Mouse (Mus musculus): ENCODE measurements around the gene Pcdh7. TPM values are rescaled to one million over a fixed set of nuclear protein-coding genes. Genes with fewer than 3 reads are reported as not detected.
"Not testable (repeated sequence)": the region's sequence is repeated elsewhere in the genome, so short reads cannot be mapped to it uniquely, and the experiment has no call there.

Pcdh7 gene
- polyA plus RNA-seq, 1 experiment from 2014 or later = 37.5 TPM

DNA sequence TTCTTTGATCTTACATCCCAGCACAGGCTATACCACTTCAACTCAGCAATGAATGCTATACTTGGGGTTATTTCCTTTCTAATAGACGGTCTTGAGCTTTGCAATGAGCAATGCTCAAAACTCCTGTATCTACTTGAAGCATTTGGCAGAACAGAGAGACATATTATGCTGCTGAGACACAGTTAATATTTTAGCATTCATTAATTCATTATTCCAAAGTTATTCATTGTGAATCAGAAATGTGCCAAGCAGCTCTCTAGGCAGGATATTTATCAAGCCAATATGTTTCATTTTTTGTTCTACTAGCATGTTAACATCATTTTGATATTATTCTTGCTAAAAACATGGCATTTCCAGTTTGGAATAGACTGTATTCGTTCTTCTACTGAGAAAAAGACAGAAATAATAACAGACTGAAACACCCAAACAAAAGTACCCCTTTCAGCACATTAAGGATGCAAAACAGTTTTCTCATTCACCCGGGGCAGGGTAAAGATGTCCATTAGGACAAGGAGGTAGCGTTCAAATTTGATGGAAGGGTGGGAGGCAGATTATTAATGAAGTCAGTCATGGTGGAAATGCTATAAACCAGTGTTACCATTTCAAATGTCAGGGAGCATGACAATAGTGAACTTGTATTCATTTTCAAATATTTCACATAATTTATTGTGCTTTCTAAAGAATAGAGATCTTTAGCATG, 391.0 kb downstream of the Pcdh7 start:
- Histone ChIP-seq H3K27ac (no peak overlapping the region), H3K27me3 (ENCODE audit: control insufficient read depth, insufficient read depth, low read length) (no peaks in the 10 kb centered on the region), H3K4me3 (replicated peaks; ENCODE audit: low read length) (no peak overlapping the region), H3K4me2 (replicated peaks) (no peak overlapping the region), H3K9me3 (ENCODE audit: control insufficient read depth, low read length) (no peaks in the 10 kb centered on the region), H3K4me1 (replicated peaks; ENCODE audit: control insufficient read depth, insufficient read depth, low read length) (no peaks in the 10 kb centered on the region), H3K9ac (no peak overlapping the region), H3K36me3 (replicated peaks; ENCODE audit: control insufficient read depth, insufficient read depth) (no peaks in the 10 kb centered on the region)
- DNase-seq (ENCODE audit: low spot score) = no peak
- ATAC-seq (ENCODE audit: low FRiP score) = no peak
- 57% methylated on average over 4 of the region's 4 CpGs for WGBS

DNA sequence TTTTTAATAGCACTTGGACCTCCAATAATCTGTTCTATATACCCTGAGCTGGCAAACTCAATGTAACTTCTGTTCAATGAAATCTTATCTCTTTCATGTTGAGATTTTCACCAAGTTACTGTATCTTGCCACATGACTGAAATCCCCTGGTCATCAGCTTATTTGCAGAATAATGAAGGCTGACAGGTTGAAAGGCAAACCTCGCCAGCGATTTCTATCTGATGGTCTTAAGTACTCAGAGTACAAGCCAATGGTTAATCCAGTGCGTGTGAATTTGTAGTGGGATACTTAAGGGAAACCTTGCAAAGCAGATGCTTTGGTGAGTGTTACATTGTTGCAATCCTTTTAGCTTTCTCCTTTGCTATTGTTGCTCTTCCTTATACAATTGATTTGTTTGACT, 398.3 kb downstream of the Pcdh7 start:
- no peak overlapping the region for H3K4me3 ChIP-seq (replicated peaks; ENCODE audit: low read length)
- H3K9ac ChIP-seq = no peak overlapping the region
- DNase-seq (ENCODE audit: low spot score) = no peak
- H3K27me3 ChIP-seq (ENCODE audit: control insufficient read depth, insufficient read depth, low read length) = no peaks in the 10 kb centered on the region
- no peaks in the 10 kb centered on the region for H3K36me3 ChIP-seq (replicated peaks; ENCODE audit: control insufficient read depth, insufficient read depth)
- no peaks in the 10 kb centered on the region for H3K9me3 ChIP-seq (ENCODE audit: control insufficient read depth, low read length)
- H3K4me1 ChIP-seq (replicated peaks; ENCODE audit: control insufficient read depth, insufficient read depth, low read length) = no peaks in the 10 kb centered on the region
- WGBS = 64% methylated on average over 3 of the region's 3 CpGs
- no peak overlapping the region for H3K27ac ChIP-seq
- ATAC-seq (ENCODE audit: low FRiP score) = no peak
- no peak overlapping the region for H3K4me2 ChIP-seq (replicated peaks)

- H3K27ac ChIP-seq = no peak overlapping the region
- ATAC-seq (ENCODE audit: low FRiP score) (no peak), DNase-seq (ENCODE audit: low spot score) (no peak)
- no peaks in the 10 kb centered on the region for H3K27me3 ChIP-seq (ENCODE audit: control insufficient read depth, insufficient read depth, low read length)
- no peaks in the 10 kb centered on the region for H3K9me3 ChIP-seq (ENCODE audit: control insufficient read depth, low read length)
- 79% methylated on average over 3 of the region's 3 CpGs for WGBS
- H3K9ac ChIP-seq = no peak overlapping the region
- H3K4me1 ChIP-seq (replicated peaks; ENCODE audit: control insufficient read depth, insufficient read depth, low read length) = no peaks in the 10 kb centered on the region
- H3K36me3 ChIP-seq (replicated peaks; ENCODE audit: control insufficient read depth, insufficient read depth) = no peaks in the 10 kb centered on the region
- H3K4me2 ChIP-seq (replicated peaks) = no peak overlapping the region
- no peak overlapping the region for H3K4me3 ChIP-seq (replicated peaks; ENCODE audit: low read length)
These were observed 400.1 kb downstream of the Pcdh7 start for GRCm38 (mm10) chr5:58117896-58118295.

DNA sequence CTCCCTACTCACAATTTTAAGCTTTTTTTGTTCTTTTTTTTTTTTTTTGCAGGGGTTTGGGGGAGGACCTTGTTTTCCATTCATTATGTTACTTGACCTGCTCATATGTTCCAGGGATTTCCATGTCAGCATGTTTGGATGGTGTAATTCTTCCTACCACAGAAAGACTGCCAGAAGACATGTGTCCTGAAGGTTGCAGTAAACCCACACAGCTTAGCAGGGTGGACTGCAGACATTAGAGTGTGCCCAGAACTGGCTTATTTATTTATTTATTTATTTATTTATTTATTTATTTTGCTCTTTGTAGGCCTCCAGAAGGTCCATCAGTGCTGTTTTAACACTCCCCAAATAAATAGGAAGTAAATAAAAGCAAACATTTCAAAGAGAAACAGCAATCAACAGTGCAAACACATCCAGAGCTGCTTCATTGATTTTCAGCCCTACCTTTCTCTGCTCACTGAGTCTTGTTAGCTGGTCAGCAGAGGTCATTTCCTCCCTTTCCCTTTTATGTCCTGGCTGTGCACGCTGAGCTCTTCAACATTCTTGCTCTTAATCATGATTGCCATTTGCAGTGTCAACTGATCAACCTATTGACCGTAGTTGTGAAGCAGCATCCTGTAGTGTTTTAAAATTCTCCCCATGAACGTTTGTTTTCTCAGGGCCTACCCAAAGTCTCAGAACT, 401.3 kb downstream of the Pcdh7 start:
- Histone ChIP-seq H3K27ac (no peak overlapping the region), H3K9ac (no peak overlapping the region), H3K27me3 (ENCODE audit: control insufficient read depth, insufficient read depth, low read length) (no peaks in the 10 kb centered on the region), H3K4me2 (replicated peaks) (no peak overlapping the region), H3K36me3 (replicated peaks; ENCODE audit: control insufficient read depth, insufficient read depth) (no peaks in the 10 kb centered on the region), H3K9me3 (ENCODE audit: control insufficient read depth, low read length) (no peaks in the 10 kb centered on the region), H3K4me1 (replicated peaks; ENCODE audit: control insufficient read depth, insufficient read depth, low read length) (no peaks in the 10 kb centered on the region), H3K4me3 (replicated peaks; ENCODE audit: low read length) (no peak overlapping the region)
- ATAC-seq (ENCODE audit: low FRiP score) (no peak), DNase-seq (ENCODE audit: low spot score) (no peak)
- 52% methylated on average over 3 of the region's 3 CpGs for WGBS

GRCm38 (mm10) chr5:58143897-58144296, 426.1 kb downstream of the Pcdh7 start:
- WGBS = 74% methylated on average over 2 of the region's 2 CpGs
- H3K9me3 ChIP-seq (ENCODE audit: control insufficient read depth, low read length) = no peaks in the 10 kb centered on the region
- no peak overlapping the region for H3K9ac ChIP-seq
- H3K27me3 ChIP-seq (ENCODE audit: control insufficient read depth, insufficient read depth, low read length) = no peaks in the 10 kb centered on the region
- no peak overlapping the region for H3K27ac ChIP-seq
- no peak for ATAC-seq (ENCODE audit: low FRiP score)
- no peaks in the 10 kb centered on the region for H3K4me1 ChIP-seq (replicated peaks; ENCODE audit: control insufficient read depth, insufficient read depth, low read length)
- no peak overlapping the region for H3K4me2 ChIP-seq (replicated peaks)
- H3K36me3 ChIP-seq (replicated peaks; ENCODE audit: control insufficient read depth, insufficient read depth) = no peaks in the 10 kb centered on the region
- no peak for DNase-seq (ENCODE audit: low spot score)
- no peak overlapping the region for H3K4me3 ChIP-seq (replicated peaks; ENCODE audit: low read length)

- ATAC-seq (ENCODE audit: low FRiP score) (no peak), DNase-seq (ENCODE audit: low spot score) (no peak)
- no peaks in the 10 kb centered on the region for H3K27me3 ChIP-seq (ENCODE audit: control insufficient read depth, insufficient read depth, low read length)
- H3K4me3 ChIP-seq (replicated peaks; ENCODE audit: low read length) = no peak overlapping the region
- H3K9me3 ChIP-seq (ENCODE audit: control insufficient read depth, low read length) = no peaks in the 10 kb centered on the region
- no peak overlapping the region for H3K27ac ChIP-seq
- no peak overlapping the region for H3K9ac ChIP-seq
- H3K36me3 ChIP-seq (replicated peaks; ENCODE audit: control insufficient read depth, insufficient read depth) = no peaks in the 10 kb centered on the region
- 68% methylated on average over 5 of the region's 5 CpGs for WGBS
- H3K4me2 ChIP-seq (replicated peaks) = no peak overlapping the region
- no peaks in the 10 kb centered on the region for H3K4me1 ChIP-seq (replicated peaks; ENCODE audit: control insufficient read depth, insufficient read depth, low read length)
These were observed 436.2 kb downstream of the Pcdh7 start for GRCm38 (mm10) chr5:58153966-58154365.

DNA sequence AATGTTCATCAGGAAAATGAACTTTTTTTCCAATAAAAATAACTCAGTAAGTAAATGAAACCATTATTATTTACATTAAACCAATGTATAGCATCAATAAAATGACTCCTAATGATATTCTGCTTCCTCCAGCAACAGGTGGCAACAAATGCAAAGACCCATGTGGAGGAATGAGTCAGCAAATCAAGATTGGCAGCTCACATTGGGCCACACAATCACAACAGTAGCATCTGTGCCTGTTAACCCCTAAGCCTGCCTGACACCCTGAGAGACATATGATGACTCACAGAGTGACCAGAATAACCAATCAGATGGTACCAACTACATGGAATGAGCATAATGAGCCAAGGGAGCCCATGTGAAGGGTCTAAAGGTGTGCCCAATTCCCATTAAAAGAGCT, 454.5 kb downstream of the Pcdh7 start:
- H3K9ac ChIP-seq = no peak overlapping the region
- no peaks in the 10 kb centered on the region for H3K4me1 ChIP-seq (replicated peaks; ENCODE audit: control insufficient read depth, insufficient read depth, low read length)
- H3K27ac ChIP-seq = no peak overlapping the region
- no peak overlapping the region for H3K4me2 ChIP-seq (replicated peaks)
- ATAC-seq (ENCODE audit: low FRiP score) = no peak
- H3K36me3 ChIP-seq (replicated peaks; ENCODE audit: control insufficient read depth, insufficient read depth) = no peaks in the 10 kb centered on the region
- DNase-seq (ENCODE audit: low spot score) = no peak
- no peak overlapping the region for H3K4me3 ChIP-seq (replicated peaks; ENCODE audit: low read length)
- H3K27me3 ChIP-seq (ENCODE audit: control insufficient read depth, insufficient read depth, low read length) = no peaks in the 10 kb centered on the region
- no peaks in the 10 kb centered on the region for H3K9me3 ChIP-seq (ENCODE audit: control insufficient read depth, low read length)

- not testable (repeated sequence) for H3K27me3 ChIP-seq (ENCODE audit: control insufficient read depth, insufficient read depth, low read length); H3K36me3 ChIP-seq (replicated peaks; ENCODE audit: control insufficient read depth, insufficient read depth); H3K4me3 ChIP-seq (replicated peaks; ENCODE audit: low read length); H3K4me1 ChIP-seq (replicated peaks; ENCODE audit: control insufficient read depth, insufficient read depth, low read length); H3K4me2 ChIP-seq (replicated peaks); H3K9me3 ChIP-seq (ENCODE audit: control insufficient read depth, low read length); ATAC-seq (ENCODE audit: low FRiP score); H3K27ac ChIP-seq; H3K9ac ChIP-seq
- DNase-seq (ENCODE audit: low spot score) = peak; percentile 28
These were observed 456.6 kb downstream of the Pcdh7 start for GRCm38 (mm10) chr5:58174335-58174734.

- ATAC-seq (ENCODE audit: low FRiP score) = no peak
- DNase-seq (ENCODE audit: low spot score) = no peak
These were observed 457.8 kb downstream of the Pcdh7 start for GRCm38 (mm10) chr5:58175532-58175931.

More at GRCm38 (mm10) chr5:58175532-58175931, 457.8 kb downstream of the Pcdh7 start:
- no peak overlapping the region for H3K9ac ChIP-seq
- H3K4me1 ChIP-seq (replicated peaks; ENCODE audit: control insufficient read depth, insufficient read depth, low read length) = no peaks in the 10 kb centered on the region
- no peaks in the 10 kb centered on the region for H3K27me3 ChIP-seq (ENCODE audit: control insufficient read depth, insufficient read depth, low read length)
- no peak overlapping the region for H3K4me2 ChIP-seq (replicated peaks)
- H3K27ac ChIP-seq = no peak overlapping the region
- H3K4me3 ChIP-seq (replicated peaks; ENCODE audit: low read length) = no peak overlapping the region
- no peaks in the 10 kb centered on the region for H3K36me3 ChIP-seq (replicated peaks; ENCODE audit: control insufficient read depth, insufficient read depth)
- H3K9me3 ChIP-seq (ENCODE audit: control insufficient read depth, low read length) = no peaks in the 10 kb centered on the region
- WGBS = 98% methylated on average over 3 of the region's 3 CpGs
